Mouse (Mus musculus) liver, embryonic 14.5 days (tissue): ENCODE measurements around the gene Mrps35. TPM values are rescaled to one million over a fixed set of nuclear protein-coding genes. Genes with fewer than 3 reads are reported as not detected.

Experiments
- ATAC-seq: fragments of 200-750 bp; cut with Nextera tagmentation; 2 replicates; pipeline ENCODE4 v1.8.0; 2017; ENCODE audit warnings: moderate number of reproducible peaks, mild to moderate bottlenecking, moderate library complexity; ENCODE audit not compliant: insufficient read depth
- DNase-seq, 3 experiments: peaks; one replicate each; pipeline ENCODE4 v3.0.0-alpha.2; 2012 to 2013; ENCODE audit warnings: low read depth in 3 of 3, low spot score in 3 of 3
- H3K27ac ChIP-seq: fragments of 300-500 bp; sonication (generic); 2 replicates; pipeline ENCODE4 v1.5.1; 2014; ENCODE audit warnings: moderate library complexity, mild to moderate bottlenecking, control low read depth, inconsistent platforms
- H3K27me3 ChIP-seq: fragments of 300-500 bp; sonication (generic); 2 replicates; pipeline ENCODE4 v1.6.1; 2014; ENCODE audit warnings: mild to moderate bottlenecking, low read length, moderate library complexity; ENCODE audit not compliant: control insufficient read depth, insufficient read depth
- H3K36me3 ChIP-seq: fragments of 300-500 bp; sonication (generic); replicated peaks from 2 replicates; pipeline ENCODE4 v1.6.1; 2014; ENCODE audit warnings: low read depth; ENCODE audit not compliant: control insufficient read depth, insufficient read depth
- H3K4me1 ChIP-seq, 2 experiments: fragments of 200-500 bp in 1 of 2; fragments of 300-500 bp in 1 of 2; sonication (generic) in 1 of 2; replicated peaks; 2 replicates each; pipeline ENCODE4 v1.6.1; 2012 to 2014; ENCODE audit warnings: antibody characterized with exemption in 1 of 2, inconsistent platforms in 1 of 2, low read length in 1 of 2; ENCODE audit not compliant: control insufficient read depth in 2 of 2, insufficient read depth in 2 of 2
- H3K4me2 ChIP-seq: fragments of 300-500 bp; sonication (generic); 2 replicates; pipeline ENCODE4 v1.6.1; 2014; ENCODE audit warnings: low read depth, mild to moderate bottlenecking, control low read depth, moderate library complexity
- H3K4me3 ChIP-seq, 2 experiments: fragments of 200-500 bp in 1 of 2; fragments of 300-500 bp in 1 of 2; sonication (generic) in 1 of 2; 2 replicates each; pipeline ENCODE4 v1.5.1; 2012 to 2014; ENCODE audit warnings: low read depth in 2 of 2, low read length in 2 of 2, mild to moderate bottlenecking in 2 of 2, control low read depth in 1 of 2, inconsistent platforms in 1 of 2, moderate library complexity in 1 of 2; ENCODE audit not compliant: insufficient read depth in 1 of 2
- H3K9ac ChIP-seq: fragments of 300-500 bp; sonication (generic); replicated peaks from 2 replicates; pipeline ENCODE4 v1.6.1; 2014; ENCODE audit warnings: mild to moderate bottlenecking, control low read depth, moderate library complexity
- H3K9me3 ChIP-seq: fragments of 300-500 bp; sonication (generic); 2 replicates; pipeline ENCODE4 v1.6.1; 2016; ENCODE audit warnings: low read length, mixed read lengths; ENCODE audit not compliant: control insufficient read depth
- CTCF ChIP-seq: IDR thresholded peaks from 2 replicates; pipeline ENCODE4 v1.5.1; 2016; ENCODE audit warnings: antibody characterized with exemption, low read depth, control low read depth
- EP300 ChIP-seq: IDR thresholded peaks from 2 replicates; pipeline ENCODE4 v1.6.1; 2016; ENCODE audit warnings: antibody characterized with exemption, low read depth
- WGBS: fragments of 180-500 bp; shearing (Covaris S2); extraction: QIAGEN DNeasy Blood & Tissue Kit; methylation state at CpG from one replicate; pipeline ENCODE4 v1.1.7; 2014; ENCODE audit not compliant: insufficient replicate concordance; 5-methylcytosine and 5-hydroxymethylcytosine counted together
- polyA plus RNA-seq, 2 experiments: library from polyadenylated mRNA; depleted of rRNA in 1 of 2; stranded (reverse) in 1 of 2; unstranded in 1 of 2; fragments of >200 nt; fragmentation: Nextera tagmentation in 1 of 2; extraction: Ambion mirVana in 1 of 2; gene quantifications; 2 replicates each; pipeline versions ENCODE4 v1.2.1 to v1.2.3; 2012 to 2014

The Mrps35 gene
- polyA plus RNA-seq, 2 experiments, result 20.1 to 60.9 TPM

DNA sequence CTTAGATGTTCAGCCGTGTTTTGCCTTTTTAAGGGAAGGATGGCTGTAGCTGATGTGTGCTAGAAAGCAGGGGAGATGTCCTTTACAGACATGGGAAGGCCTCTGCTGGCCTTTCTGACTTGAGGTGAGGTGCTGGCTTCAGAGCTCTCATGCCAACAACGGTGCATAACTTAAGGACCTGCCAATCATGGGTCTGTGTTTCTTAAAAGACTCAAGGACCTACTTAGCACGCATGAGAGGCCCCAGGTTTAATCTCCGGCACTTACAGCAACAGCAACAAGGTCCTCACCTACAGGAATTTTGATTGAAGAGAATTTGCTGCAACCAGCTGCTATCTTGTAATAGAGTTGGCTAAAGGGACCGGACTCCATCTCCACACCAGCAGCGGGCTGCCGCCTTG is 66.7 kb downstream of the Mrps35 start:
- Histone ChIP-seq H3K4me3 (no peak overlapping the region), H3K4me1 (no peaks in the 10 kb centered on the region), H3K27me3 (no peaks in the 10 kb centered on the region), H3K9me3 (no peaks in the 10 kb centered on the region), H3K9ac (no peak overlapping the region), H3K36me3 (peaks cover 6% of the 10 kb centered on the region; the same call in 1 of the 2 replicates), H3K27ac (no peak overlapping the region), H3K4me2 (no peak overlapping the region)
- ATAC-seq (no peak), DNase-seq (no peak)
- no peak for TF ChIP-seq EP300
- TF ChIP-seq CTCF, result no peak
- WGBS, result 78% methylated on average over 7 of the region's 7 CpGs

DNA sequence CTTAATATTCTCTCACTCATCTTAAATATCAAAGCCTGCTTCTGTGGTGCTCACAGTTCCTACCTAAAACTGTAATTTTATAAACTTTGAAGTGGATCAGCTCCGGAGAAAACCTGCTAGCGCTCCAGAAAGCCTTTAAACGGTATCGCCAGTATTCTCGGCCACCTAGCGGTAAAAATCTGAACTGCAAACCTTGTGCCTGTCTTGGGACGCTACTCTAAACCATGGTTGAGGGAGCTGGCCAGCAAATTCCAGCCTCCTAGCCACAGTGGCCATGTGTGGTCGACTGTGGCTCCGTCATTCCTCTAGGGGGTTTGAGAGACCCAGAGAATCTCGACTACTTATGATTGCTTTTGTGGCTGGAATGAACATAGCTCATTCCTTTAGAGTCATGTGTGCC is 74.0 kb downstream of the Mrps35 start:
- 0 out of 2 replicates have a peak, but pooled peaks have one; percentile 45 for ATAC-seq
- H3K36me3 ChIP-seq, result no peaks in the 10 kb centered on the region
- no peaks in the 10 kb centered on the region for H3K27me3 ChIP-seq
- 10% methylated on average over 10 of the region's 10 CpGs for WGBS
- H3K9me3 ChIP-seq, result no peaks in the 10 kb centered on the region
- no peak overlapping the region for H3K4me2 ChIP-seq
- no peak overlapping the region for H3K27ac ChIP-seq
- no peak overlapping the region for H3K9ac ChIP-seq
- TF ChIP-seq CTCF (peak; percentile 80), EP300 (no peak)
- H3K4me3 ChIP-seq, result no peak overlapping the region
- DNase-seq, result peak; percentile 35 to 41 (median 36)
- no peaks in the 10 kb centered on the region for H3K4me1 ChIP-seq

- no peak overlapping the region for H3K4me3 ChIP-seq
- ATAC-seq (no peak), DNase-seq (no peak)
- no peak overlapping the region for H3K4me2 ChIP-seq
- no peaks in the 10 kb centered on the region for H3K4me1 ChIP-seq
- no peak overlapping the region for H3K9ac ChIP-seq
- H3K27me3 ChIP-seq, result no peaks in the 10 kb centered on the region
- H3K9me3 ChIP-seq, result no peaks in the 10 kb centered on the region
- WGBS, result 76% methylated on average over 7 of the region's 7 CpGs
- H3K27ac ChIP-seq, result no peak overlapping the region
- TF ChIP-seq CTCF (no peak), EP300 (no peak)
- no peaks in the 10 kb centered on the region for H3K36me3 ChIP-seq
Observed at GRCm38 (mm10) chr6:147117764-147118163, 75.2 kb downstream of the Mrps35 start.

DNA sequence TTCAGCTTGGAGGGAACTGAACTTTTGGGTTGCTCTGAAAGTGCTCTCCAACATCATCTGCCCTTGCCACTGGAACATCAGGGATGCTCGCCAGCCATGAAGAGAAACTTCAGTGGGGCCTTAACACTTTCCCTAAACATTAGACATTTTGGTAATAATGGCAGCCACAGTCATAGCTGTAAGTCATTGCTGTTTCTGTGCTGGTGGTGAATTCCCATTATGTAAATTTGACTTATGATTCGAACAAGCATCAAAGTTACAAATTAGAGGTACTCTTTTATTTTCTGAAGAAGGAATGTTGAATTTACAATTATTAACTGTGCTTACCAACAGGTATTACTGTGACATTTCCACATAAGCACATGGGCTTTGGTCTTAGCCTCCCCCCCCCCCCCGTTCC is 75.6 kb downstream of the Mrps35 start:
- ATAC-seq, result no peak
- TF ChIP-seq CTCF (no peak), EP300 (no peak)
- 59% methylated on average over 3 of the region's 3 CpGs for WGBS
- H3K9ac ChIP-seq, result no peak overlapping the region
- H3K27ac ChIP-seq, result no peak overlapping the region
- H3K4me1 ChIP-seq, result no peaks in the 10 kb centered on the region
- no peaks in the 10 kb centered on the region for H3K27me3 ChIP-seq
- no peak for DNase-seq
- H3K9me3 ChIP-seq, result no peaks in the 10 kb centered on the region
- H3K4me3 ChIP-seq, result no peak overlapping the region
- no peak overlapping the region for H3K4me2 ChIP-seq
- H3K36me3 ChIP-seq, result no peaks in the 10 kb centered on the region

DNA sequence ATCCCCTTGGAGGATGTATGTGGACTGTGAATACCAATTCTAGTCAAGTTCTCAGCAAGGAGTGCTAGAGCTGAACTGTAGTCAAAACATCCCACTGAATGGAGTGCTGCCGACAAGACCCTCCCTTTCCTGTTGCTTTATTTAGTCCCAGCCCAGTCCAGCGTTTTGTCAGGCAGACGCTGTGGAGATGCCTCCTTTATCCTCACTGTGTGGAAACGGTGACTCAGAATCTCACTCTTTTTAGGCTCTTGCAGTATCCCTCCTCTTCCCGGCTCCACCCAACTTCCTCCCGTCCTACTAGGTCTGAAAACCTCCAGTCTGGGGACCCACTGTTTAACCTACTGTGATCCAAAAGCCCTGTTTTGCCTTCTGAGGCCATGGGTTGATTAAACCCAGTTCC is 78.8 kb downstream of the Mrps35 start:
- no peak for TF ChIP-seq EP300
- Histone ChIP-seq H3K36me3 (no peaks in the 10 kb centered on the region), H3K27ac (no peak overlapping the region), H3K4me3 (no peak overlapping the region), H3K4me1 (no peaks in the 10 kb centered on the region), H3K9ac (no peak overlapping the region), H3K27me3 (no peaks in the 10 kb centered on the region), H3K9me3 (no peaks in the 10 kb centered on the region), H3K4me2 (no peak overlapping the region)
- 23% methylated on average over 6 of the region's 6 CpGs for WGBS
- no peak for DNase-seq
- no peak for ATAC-seq

Other genes starting within 250 kb of the Mrps35 start
- 0.47 and 0.49 TPM in 2 replicates for gene Arntl2, start 246.7 kb upstream of the Mrps35 start, polyA plus RNA-seq (2012; rRNA removed)
- gene Arntl2, start 246.7 kb upstream of the Mrps35 start, polyA plus RNA-seq (2014; fragmentation: Nextera tagmentation; extraction: Ambion mirVana), result 0.08 and 0.10 TPM in 2 replicates
- gene Smco2, start 192.7 kb upstream of the Mrps35 start, polyA plus RNA-seq (2012; rRNA removed), result not detected in 2 replicates
- gene Smco2, start 192.7 kb upstream of the Mrps35 start, polyA plus RNA-seq (2014; fragmentation: Nextera tagmentation; extraction: Ambion mirVana), result not detected in 2 replicates
- 3.9 and 5.2 TPM in 2 replicates for gene Ppfibp1, start 154.3 kb upstream of the Mrps35 start, polyA plus RNA-seq (2012; rRNA removed)
- 7.8 and 9.1 TPM in 2 replicates for gene Ppfibp1, start 154.3 kb upstream of the Mrps35 start, polyA plus RNA-seq (2014; fragmentation: Nextera tagmentation; extraction: Ambion mirVana)
- not detected in 2 replicates for gene 1700034J05Rik, start 88.3 kb upstream of the Mrps35 start, polyA plus RNA-seq (2012; rRNA removed)
- not detected in 2 replicates for gene 1700034J05Rik, start 88.3 kb upstream of the Mrps35 start, polyA plus RNA-seq (2014; fragmentation: Nextera tagmentation; extraction: Ambion mirVana)
- 0.04 and 0.11 TPM in 2 replicates for gene Rep15, start 10.2 kb upstream of the Mrps35 start, polyA plus RNA-seq (2012; rRNA removed)
- gene Rep15, start 10.2 kb upstream of the Mrps35 start, polyA plus RNA-seq (2014; fragmentation: Nextera tagmentation; extraction: Ambion mirVana), result 0.15 and 0.32 TPM in 2 replicates
- gene Mansc4, start 44.3 kb downstream of the Mrps35 start, polyA plus RNA-seq (2012; rRNA removed), result not detected in 2 replicates
- gene Mansc4, start 44.3 kb downstream of the Mrps35 start, polyA plus RNA-seq (2014; fragmentation: Nextera tagmentation; extraction: Ambion mirVana), result not detected in 2 replicates
- gene Klhl42, start 48.6 kb downstream of the Mrps35 start, polyA plus RNA-seq (2012; rRNA removed), result 1.8 and 2.0 TPM in 2 replicates
- 1.9 and 2.3 TPM in 2 replicates for gene Klhl42, start 48.6 kb downstream of the Mrps35 start, polyA plus RNA-seq (2014; fragmentation: Nextera tagmentation; extraction: Ambion mirVana)
- not detected in 2 replicates for gene Pthlh, start 221.4 kb downstream of the Mrps35 start, polyA plus RNA-seq (2012; rRNA removed)
- not detected in 2 replicates for gene Pthlh, start 221.4 kb downstream of the Mrps35 start, polyA plus RNA-seq (2014; fragmentation: Nextera tagmentation; extraction: Ambion mirVana)